Mouse (Mus musculus) gastrocnemius, adult 18-20 months (tissue): Measurements from ENCODE around the gene Gch1. TPM values are rescaled to one million over a fixed set of nuclear protein-coding genes. Genes with fewer than 3 reads are reported as not detected.
"Not testable (repeated sequence)": the region's sequence is repeated elsewhere in the genome, so short reads cannot be mapped to it uniquely, and the experiment has no call there.

Experiments used
- DNase-seq: peaks from one replicate; pipeline ENCODE4 v3.0.0; 2021; ENCODE audit warnings: low spot score
- total RNA-seq, 2 experiments: library from RNA; stranded (reverse); gene quantifications; 2 replicates each; pipeline ENCODE4 v1.2.3; 2021

Gene Gch1
- total RNA-seq, 2 experiments from 2014 or later: 1.9 to 3.6 TPM

GRCm38 (mm10) chr14:47169677-47170410 is 19.4 kb downstream of the Gch1 start:
- no peak for DNase-seq

GRCm38 (mm10) chr14:47165741-47166140 is 23.5 kb downstream of the Gch1 start:
- no peak for DNase-seq

GRCm38 (mm10) chr14:47165117-47165516 is 24.1 kb downstream of the Gch1 start:
- DNase-seq: no peak

GRCm38 (mm10) chr14:47161921-47162427 is 27.2 kb downstream of the Gch1 start:
- no peak for DNase-seq

GRCm38 (mm10) chr14:47160051-47160640 is 29.1 kb downstream of the Gch1 start:
- DNase-seq: no peak

DNA sequence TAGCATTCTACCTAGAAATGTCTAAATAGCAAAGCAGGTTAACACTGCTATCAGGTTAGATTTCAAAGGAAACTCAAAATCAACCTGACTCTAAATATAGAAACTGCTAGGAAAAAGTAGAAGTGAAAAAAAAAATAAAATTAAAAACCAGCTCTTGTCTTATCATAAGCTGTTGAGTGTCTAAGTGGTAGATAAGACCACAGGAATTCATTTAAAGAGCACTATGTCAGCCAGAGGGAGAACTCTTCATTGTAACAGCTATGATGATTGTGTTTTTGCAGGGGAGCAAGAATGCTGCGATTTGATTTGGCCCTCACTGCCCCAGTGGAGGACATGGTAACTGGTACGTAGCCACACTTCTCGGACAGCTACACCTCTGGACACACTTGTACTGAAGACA is 34.9 kb downstream of the Gch1 start:
- DNase-seq: no peak

GRCm38 (mm10) chr14:47151306-47151705 is 37.9 kb downstream of the Gch1 start:
- DNase-seq: no peak

- no peak for DNase-seq
Measured at GRCm38 (mm10) chr14:47144326-47144725, 44.9 kb downstream of the Gch1 start.

DNA sequence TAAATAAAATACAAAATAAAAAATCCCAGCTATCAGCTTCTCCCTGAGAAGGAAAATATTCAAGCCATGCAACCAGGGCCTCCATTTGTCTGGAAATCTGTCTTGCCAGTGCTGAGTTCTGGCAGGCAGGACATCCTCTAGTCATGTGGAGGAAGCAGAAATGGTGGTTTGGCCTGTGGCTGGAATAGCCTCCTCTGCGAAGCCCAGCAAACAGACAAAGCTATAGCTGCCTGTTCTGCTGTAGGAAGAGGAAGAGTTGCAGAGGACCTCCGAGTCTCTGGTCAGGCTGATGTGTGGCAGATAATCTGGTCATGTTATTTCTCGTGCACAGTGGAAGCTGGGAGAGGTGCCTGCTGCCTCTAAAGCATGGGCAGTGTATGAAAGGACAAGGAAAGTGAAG is 50.4 kb downstream of the Gch1 start:
- DNase-seq: no peak

GRCm38 (mm10) chr14:47136637-47137036 is 52.6 kb downstream of the Gch1 start:
- DNase-seq: no peak

GRCm38 (mm10) chr14:47133948-47134347 is 55.3 kb downstream of the Gch1 start:
- no peak for DNase-seq

DNA sequence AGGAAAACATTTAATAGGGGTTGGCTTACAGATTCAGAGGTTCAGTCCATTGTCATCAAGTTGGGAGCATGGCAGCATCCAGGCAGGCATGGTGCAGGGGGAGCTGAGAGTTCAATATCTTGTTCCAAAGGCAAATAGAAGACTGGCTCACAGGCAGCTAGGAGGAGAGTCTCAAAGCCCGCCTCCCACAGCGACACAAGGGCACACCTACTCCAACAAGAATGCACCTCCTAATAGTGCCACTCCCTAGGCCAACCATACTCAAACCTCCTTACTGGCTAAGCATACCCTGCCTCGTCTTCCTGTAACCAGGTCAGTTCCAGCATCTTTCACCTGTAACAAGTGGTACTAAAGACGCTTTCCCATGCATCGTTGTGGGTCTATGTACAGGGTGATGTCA is 61.2 kb downstream of the Gch1 start:
- no peak for DNase-seq

DNA sequence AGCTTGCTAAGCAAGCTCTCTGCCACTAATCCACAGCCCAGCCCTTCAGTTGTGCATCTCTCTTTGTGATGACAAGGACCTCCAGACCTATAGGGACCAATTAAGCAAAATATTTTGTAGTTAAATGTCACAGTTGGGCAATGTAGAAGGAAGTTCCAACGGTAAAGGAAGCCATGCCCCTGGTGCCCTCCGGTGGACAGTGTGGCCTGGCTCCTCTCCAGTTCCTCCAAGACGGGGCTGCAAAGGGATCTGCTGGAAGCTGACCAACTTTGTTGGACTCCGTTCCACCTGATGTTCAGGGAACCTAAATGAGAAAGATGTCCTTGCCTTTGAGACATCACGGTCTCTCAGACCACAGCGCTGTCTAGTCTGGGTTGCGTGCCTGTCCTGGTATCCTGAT is 71.7 kb downstream of the Gch1 start:
- DNase-seq: no peak

DNA sequence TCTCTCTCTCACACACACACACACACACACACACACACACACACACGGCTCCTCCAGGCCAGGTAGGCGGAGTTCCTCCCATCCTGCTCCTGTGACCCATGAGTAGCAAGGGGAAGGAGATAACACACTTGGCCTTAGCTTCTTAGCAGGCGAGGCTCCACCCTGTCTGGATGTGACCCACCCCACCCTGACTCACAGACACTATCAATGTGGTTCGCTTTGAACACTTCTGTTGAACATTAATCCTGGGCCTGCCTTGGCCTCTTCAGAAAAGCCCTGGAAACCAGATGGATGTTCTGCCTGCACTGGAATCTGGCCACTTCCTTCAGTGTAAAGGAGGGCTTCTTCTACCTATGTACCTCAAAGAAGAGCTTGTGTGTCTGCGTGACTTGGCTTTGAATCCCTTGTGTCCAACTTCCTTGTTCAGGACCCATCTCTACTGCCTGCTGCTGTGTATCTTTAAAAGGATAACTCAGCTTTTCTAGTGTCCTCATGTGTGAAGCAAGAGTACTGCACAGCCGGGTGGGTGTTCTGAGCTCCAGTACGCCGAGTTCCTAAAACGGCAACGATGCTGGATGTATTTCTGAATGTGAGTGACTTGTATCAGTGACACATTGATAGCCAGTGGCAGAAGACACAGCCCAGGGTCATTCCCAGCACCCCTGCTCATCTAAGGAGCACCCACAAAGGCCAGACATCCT is 73.0 kb downstream of the Gch1 start:
- no peak for DNase-seq

DNA sequence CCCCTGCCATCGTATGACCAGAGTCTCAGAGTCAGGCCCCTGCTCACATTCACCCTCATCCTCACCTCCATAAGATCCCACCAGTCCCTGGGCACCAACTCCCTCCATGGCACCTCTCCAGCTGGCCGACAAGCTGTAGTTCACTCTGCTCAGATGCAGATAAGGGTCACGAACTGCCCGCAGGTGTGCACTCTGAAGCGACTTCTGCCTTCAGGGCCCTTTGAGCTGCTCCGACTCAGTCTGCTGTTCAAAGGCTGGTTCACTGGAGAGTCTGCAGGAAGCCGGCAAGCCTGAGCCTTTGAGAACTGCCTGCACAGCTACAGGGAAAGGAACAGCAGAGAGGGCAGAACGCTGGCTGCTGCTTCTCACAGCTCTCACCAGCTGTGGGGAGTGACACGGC is 74.1 kb downstream of the Gch1 start:
- no peak for DNase-seq

DNA sequence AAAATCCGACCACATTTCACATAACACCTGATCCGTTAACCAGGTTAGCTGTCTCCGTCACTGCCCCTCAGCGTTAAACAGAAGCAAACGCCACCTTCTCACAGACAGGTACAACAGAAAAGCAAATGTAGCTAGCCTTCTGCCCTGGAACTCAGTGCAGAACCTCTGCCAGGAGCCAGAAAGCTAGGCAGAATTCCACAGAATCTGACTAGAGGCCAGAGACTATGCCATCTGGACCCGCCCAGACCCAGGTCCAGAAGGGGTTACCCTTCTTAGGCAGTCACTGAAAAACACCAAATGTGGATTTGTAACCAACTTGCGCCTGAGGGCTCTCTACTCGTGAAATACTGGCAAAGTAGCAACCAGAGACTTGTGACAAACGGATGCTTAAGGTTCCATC is 77.9 kb downstream of the Gch1 start:
- DNase-seq: no peak

DNA sequence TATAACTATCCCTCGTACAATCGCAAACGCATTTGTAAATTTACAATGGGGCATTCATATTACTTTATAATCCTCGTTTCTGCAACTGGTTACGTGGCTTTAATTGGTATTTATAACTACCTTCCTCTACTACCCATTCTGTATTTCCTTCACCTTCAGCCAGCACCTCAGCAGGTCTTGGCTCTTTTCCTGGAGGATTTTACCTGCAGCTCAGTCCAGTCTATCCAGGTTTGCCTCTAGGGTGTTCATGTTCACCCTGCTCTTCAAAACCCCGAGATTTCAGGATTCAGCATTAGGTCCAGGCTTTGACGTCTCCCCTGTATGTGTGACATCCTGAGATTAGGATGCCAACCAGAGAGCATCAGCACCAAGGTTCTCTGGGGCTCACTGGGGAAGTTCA is 78.8 kb downstream of the Gch1 start:
- not testable (repeated sequence) for DNase-seq

DNA sequence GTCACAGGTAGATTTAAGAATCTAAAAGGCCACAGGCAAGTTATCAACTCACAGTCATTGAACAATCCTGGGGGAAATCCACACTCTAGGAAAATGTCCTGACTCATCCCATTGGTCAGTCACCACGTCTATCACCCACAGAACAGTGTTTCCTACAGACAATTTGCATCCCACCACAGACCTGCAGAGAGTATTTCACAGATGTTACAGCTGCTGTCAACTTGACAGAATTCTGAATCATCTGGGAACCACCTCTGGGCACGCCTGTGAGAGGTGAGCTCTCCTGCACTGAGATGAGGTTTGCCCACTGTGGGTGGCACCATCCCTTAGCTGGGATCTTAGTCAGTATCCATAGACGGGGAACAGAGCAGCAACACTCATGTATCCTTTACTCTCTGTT is 81.8 kb downstream of the Gch1 start:
- no peak for DNase-seq

DNA sequence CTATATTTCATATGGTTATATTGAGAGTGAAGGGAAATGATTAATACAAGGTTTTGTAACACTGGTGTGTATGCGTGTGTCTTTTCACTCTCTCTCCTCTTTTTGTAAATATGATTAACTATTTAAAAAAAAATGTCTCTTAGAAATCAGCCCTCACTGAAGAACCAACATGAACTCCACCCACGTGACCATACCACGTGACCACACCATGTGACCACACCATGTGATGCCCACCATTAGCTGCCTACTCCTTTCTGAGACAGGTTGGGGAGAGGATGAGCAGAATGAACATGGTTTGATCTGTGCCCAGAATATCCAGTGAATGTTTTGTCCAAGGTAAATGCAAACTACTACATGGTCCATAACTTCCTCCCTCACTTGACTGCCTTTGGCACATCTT is 83.5 kb downstream of the Gch1 start:
- no peak for DNase-seq

DNA sequence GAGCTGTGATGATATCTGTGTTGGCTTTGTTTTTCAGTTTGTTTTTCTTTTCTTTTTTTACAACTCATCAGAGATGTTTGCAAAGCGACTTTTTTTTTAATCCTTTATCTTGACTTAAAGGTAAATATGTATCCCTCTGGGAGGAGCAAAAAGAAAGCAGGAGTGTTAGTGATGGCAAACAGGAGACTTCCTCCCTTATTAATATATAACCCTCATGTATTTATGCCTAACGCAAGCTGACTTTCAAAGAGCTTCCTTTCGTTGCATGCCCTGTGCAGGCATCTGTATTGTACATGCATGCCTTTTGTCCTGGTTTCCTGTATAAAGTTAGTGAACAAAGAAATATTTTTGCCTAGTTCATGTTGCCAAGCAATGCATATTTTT is 84.0 kb downstream of the Gch1 start:
- DNase-seq: no peak

- no peak for DNase-seq
Measured at GRCm38 (mm10) chr14:47104246-47105173, 84.7 kb downstream of the Gch1 start.
